Mouse (Mus musculus) MEL (cell line): ENCODE results near the gene Noxa1. TPM values are rescaled to one million over a fixed set of nuclear protein-coding genes. Genes with fewer than 3 reads are reported as not detected.

Experiments used
- DNase-seq: peaks from one replicate; pipeline ENCODE4 v3.0.0; 2011; ENCODE audit warnings: low read depth, low spot score
- H3K27ac ChIP-seq: 2 replicates; pipeline ENCODE4 v1.5.1; 2012; ENCODE audit warnings: low read depth, mild to moderate bottlenecking, control low read depth, low read length, moderate library complexity; ENCODE audit not compliant: control insufficient read depth
- H3K27me3 ChIP-seq, 2 experiments: fragments of 150-350 bp in 1 of 2; sonication (generic) in 1 of 2; 2 replicates each; pipeline ENCODE4 v1.6.1; 2012; ENCODE audit warnings: low read length in 2 of 2, mild to moderate bottlenecking in 2 of 2, improper control_type of control experiment in 1 of 2, moderate library complexity in 1 of 2; ENCODE audit not compliant: insufficient read depth in 2 of 2, control insufficient read depth in 1 of 2
- H3K36me3 ChIP-seq, 2 experiments: 2 replicates each; pipeline ENCODE4 v1.6.1; 2012 to 2014; ENCODE audit warnings: low read length in 2 of 2, improper control_type of control experiment in 1 of 2, inconsistent platforms in 1 of 2, mild to moderate bottlenecking in 1 of 2; ENCODE audit not compliant: insufficient read depth in 2 of 2, control insufficient read depth in 1 of 2
- H3K4me1 ChIP-seq, 2 experiments: fragments of 150-350 bp in 1 of 2; sonication (generic) in 1 of 2; 2 replicates each; pipeline ENCODE4 v1.6.1; 2012; ENCODE audit warnings: low read length in 2 of 2, improper control_type of control experiment in 1 of 2, mild to moderate bottlenecking in 1 of 2; ENCODE audit not compliant: insufficient read depth in 2 of 2, control insufficient read depth in 1 of 2
- H3K4me3 ChIP-seq, 2 experiments: fragments of 150-350 bp in 1 of 2; sonication (generic) in 1 of 2; 2 replicates each; pipeline ENCODE4 v1.5.1; 2012; ENCODE audit warnings: low read depth in 2 of 2, low read length in 2 of 2, mild to moderate bottlenecking in 2 of 2, moderate library complexity in 2 of 2, control low read depth in 1 of 2, improper control_type of control experiment in 1 of 2; ENCODE audit not compliant: control insufficient read depth in 1 of 2, insufficient read depth in 1 of 2
- H3K79me2 ChIP-seq: 2 replicates; pipeline ENCODE4 v1.6.1; 2012; ENCODE audit warnings: mild to moderate bottlenecking, low read length, moderate library complexity; ENCODE audit not compliant: control insufficient read depth, poor library complexity, insufficient read depth
- H3K9ac ChIP-seq: 2 replicates; pipeline ENCODE4 v1.6.1; 2012; ENCODE audit warnings: low read depth, mild to moderate bottlenecking, control low read depth, low read length, moderate library complexity; ENCODE audit not compliant: control insufficient read depth, poor library complexity, severe bottlenecking
- H3K9me3 ChIP-seq: fragments of 150-350 bp; sonication (generic); replicated peaks from 2 replicates; pipeline ENCODE4 v1.6.1; 2012; ENCODE audit warnings: mild to moderate bottlenecking, low read length, improper control_type of control experiment, moderate library complexity; ENCODE audit not compliant: insufficient read depth
- CHD1 ChIP-seq: IDR thresholded peaks from 2 replicates; pipeline ENCODE4 v1.6.1; 2012; ENCODE audit warnings: low read depth, mild to moderate bottlenecking, inconsistent platforms, low read length, improper control_type of control experiment
- CHD2 ChIP-seq: IDR thresholded peaks from 2 replicates; pipeline ENCODE4 v1.6.1; 2011; ENCODE audit warnings: low read length, improper control_type of control experiment
- E2F4 ChIP-seq: IDR thresholded peaks from 2 replicates; pipeline ENCODE4 v1.6.1; 2011; ENCODE audit warnings: low read depth, low read length, improper control_type of control experiment, borderline replicate concordance
- EP300 ChIP-seq, 2 experiments: IDR thresholded peaks; 2 replicates each; pipeline ENCODE4 v1.6.1; 2011; ENCODE audit warnings: improper control_type of control experiment in 2 of 2, low read length in 2 of 2, low read depth in 1 of 2, mild to moderate bottlenecking in 1 of 2
- HCFC1 ChIP-seq: IDR thresholded peaks from 2 replicates; pipeline ENCODE4 v1.6.1; 2012; ENCODE audit warnings: low read depth, mild to moderate bottlenecking, inconsistent platforms, low read length, improper control_type of control experiment, moderate library complexity
- JUND ChIP-seq: IDR thresholded peaks from 2 replicates; pipeline ENCODE4 v1.6.1; 2011; ENCODE audit warnings: low read depth, mild to moderate bottlenecking, improper control_type of control experiment, low read length
- MXI1 ChIP-seq: IDR thresholded peaks from 2 replicates; pipeline ENCODE4 v1.6.1; 2011; ENCODE audit warnings: mild to moderate bottlenecking, low read depth, low read length, improper control_type of control experiment
- MYC ChIP-seq: IDR thresholded peaks from 2 replicates; pipeline ENCODE4 v1.6.1; 2011; ENCODE audit warnings: low read depth, mild to moderate bottlenecking, low read length, improper control_type of control experiment, moderate library complexity
- NRF1 ChIP-seq: IDR thresholded peaks from 2 replicates; pipeline ENCODE4 v1.6.1; 2014; ENCODE audit warnings: low read depth, mild to moderate bottlenecking, inconsistent platforms, low read length, improper control_type of control experiment, moderate library complexity; ENCODE audit not compliant: poor library complexity, insufficient read depth, severe bottlenecking
- POLR2A ChIP-seq, 2 experiments: IDR thresholded peaks; 2 replicates each; pipeline ENCODE4 v1.6.1; 2011 to 2012; ENCODE audit warnings: low read length in 2 of 2, mild to moderate bottlenecking in 2 of 2, control low read depth in 1 of 2, improper control_type of control experiment in 1 of 2, low read depth in 1 of 2, moderate library complexity in 1 of 2; ENCODE audit not compliant: control insufficient read depth in 1 of 2, insufficient read depth in 1 of 2, poor library complexity in 1 of 2
- POLR2AphosphoS5 ChIP-seq: IDR thresholded peaks from 2 replicates; pipeline ENCODE4 v1.6.1; 2012; ENCODE audit warnings: low read depth, borderline replicate concordance, mild to moderate bottlenecking, inconsistent platforms, low read length, moderate library complexity, mixed read lengths
- RAD21 ChIP-seq: IDR thresholded peaks from 2 replicates; pipeline ENCODE4 v1.6.1; 2011; ENCODE audit warnings: mild to moderate bottlenecking, low read depth, low read length, improper control_type of control experiment
- SIN3A ChIP-seq: IDR thresholded peaks from 2 replicates; pipeline ENCODE4 v1.6.1; 2012; ENCODE audit warnings: low read length, improper control_type of control experiment, inconsistent platforms
- TAL1 ChIP-seq: IDR thresholded peaks from 2 replicates; pipeline ENCODE4 v1.6.1; 2012; ENCODE audit warnings: mild to moderate bottlenecking, inconsistent platforms, low read length, moderate library complexity, mixed read lengths
- UBTF ChIP-seq: IDR thresholded peaks from 2 replicates; pipeline ENCODE4 v1.6.1; 2012; ENCODE audit warnings: low read depth, mild to moderate bottlenecking, inconsistent platforms, low read length, improper control_type of control experiment, moderate library complexity, borderline replicate concordance; ENCODE audit not compliant: insufficient read depth
- ZKSCAN1 ChIP-seq: IDR thresholded peaks from 2 replicates; pipeline ENCODE4 v1.6.1; 2012; ENCODE audit warnings: low read depth, mild to moderate bottlenecking, inconsistent platforms, low read length, improper control_type of control experiment, moderate library complexity
- ZMIZ1 ChIP-seq: IDR thresholded peaks from 2 replicates; pipeline ENCODE4 v1.6.1; 2012; ENCODE audit warnings: low read depth, mild to moderate bottlenecking, inconsistent platforms, low read length, improper control_type of control experiment, moderate library complexity
- ZNF384 ChIP-seq: IDR thresholded peaks from 2 replicates; pipeline ENCODE4 v1.6.1; 2012; ENCODE audit warnings: low read depth, mild to moderate bottlenecking, inconsistent platforms, low read length, improper control_type of control experiment
- polyA plus RNA-seq, 2 experiments: library from polyadenylated mRNA; stranded (reverse) in 1 of 2; unstranded in 1 of 2; fragments of >175 nt in 1 of 2; fragments of >200 nt in 1 of 2; gene quantifications; 2 replicates each; pipeline versions ENCODE4 v1.2.1 to v1.2.4; 2012; ENCODE audit warnings: low replicate concordance in 2 of 2, low read depth in 1 of 2; ENCODE audit not compliant: insufficient read length in 2 of 2, insufficient read depth in 1 of 2, missing spikeins in 1 of 2
- total RNA-seq: library from RNA; depleted of rRNA; stranded (reverse); fragments of 300-350 nt; gene quantifications from 2 replicates; pipeline ENCODE4 v1.2.3, GENCODE M21; 2012

The Noxa1 gene
- total and polyA plus RNA-seq, 3 experiments: 0.08 to 0.10 TPM; not detected in 1

GRCm38 (mm10) chr2:25055409-25056155 is 39.4 kb downstream of the Noxa1 start:
- Histone ChIP-seq H3K27ac (no peak overlapping the region), H3K9me3 (no peaks in the 10 kb centered on the region), H3K4me1 (peaks cover 0 to 5% of the 10 kb centered on the region in 2 experiments; a peak in 2 of 4 replicates), H3K27me3 (no peaks in the 10 kb centered on the region), H3K9ac (no peak overlapping the region)
- TF ChIP-seq MXI1 (no peak), E2F4 (no peak), POLR2A (IDR thresholded peaks at IDR 0.05; ENCODE audit: control insufficient read depth in 1 of 2, insufficient read depth in 1 of 2, low read depth in 1 of 2, low read length in 2 of 2, poor library complexity in 1 of 2) (no peak), CHD1 (no peak), CHD2 (no peak)
- TF ChIP-seq, all 39 proteins: peak for 0
- DNase-seq: no peak
- H3K4me3 ChIP-seq: no peak overlapping the region
- H3K36me3 ChIP-seq: no peaks in the 10 kb centered on the region; a peak in 1 of 4 replicates
- H3K79me2 ChIP-seq: no peaks in the 10 kb centered on the region; the same call in 1 of the 2 replicates

- no peak for TF ChIP-seq NRF1
- no peak for TF ChIP-seq MYC
- TF ChIP-seq ZNF384: no peak
- no peak for TF ChIP-seq RAD21
- TF ChIP-seq TAL1: no peak
- TF ChIP-seq HCFC1: no peak
- no peak for TF ChIP-seq POLR2AphosphoS5
- no peak for TF ChIP-seq SIN3A
- no peak for TF ChIP-seq JUND
- no peak for TF ChIP-seq UBTF
- no peak for TF ChIP-seq ZKSCAN1
- no peak for TF ChIP-seq ZMIZ1
- no peak for TF ChIP-seq EP300 (IDR thresholded peaks at IDR 0.05; ENCODE audit: low read depth in 1 of 2, low read length in 2 of 2)
- Histone ChIP-seq H3K36me3 (no peaks in the 10 kb centered on the region; a peak in 1 of 4 replicates), H3K79me2 (no peaks in the 10 kb centered on the region; the same call in 1 of the 2 replicates), H3K9ac (peak overlapping the region; percentile 73), H3K27me3 (no peaks in the 10 kb centered on the region), H3K27ac (no peak overlapping the region), H3K4me1 (peaks cover 0 to 5% of the 10 kb centered on the region in 2 experiments; a peak in 2 of 4 replicates), H3K9me3 (no peaks in the 10 kb centered on the region), H3K4me3 (peak overlapping the region; percentile 61 to 98)
- peak; percentile 22 for DNase-seq
Measured at GRCm38 (mm10) chr2:25055068-25055405, 39.9 kb downstream of the Noxa1 start.
